Mouse (Mus musculus) intestine, postnatal 0 days (tissue): Measurements from ENCODE around the gene Oaf. TPM values are rescaled to one million over a fixed set of nuclear protein-coding genes. Genes with fewer than 3 reads are reported as not detected.

ENCODE experiments used
- ATAC-seq: fragments of 200-750 bp; cut with Nextera tagmentation; 2 replicates; pipeline ENCODE4 v1.8.0; 2017; ENCODE audit warnings: mild to moderate bottlenecking, moderate TSS enrichment, moderate library complexity
- H3K27ac ChIP-seq: fragments of 300-500 bp; sonication (generic); 2 replicates; pipeline ENCODE4 v1.5.1; 2014; ENCODE audit warnings: mild to moderate bottlenecking, low read depth, low read length, moderate library complexity
- H3K27me3 ChIP-seq: fragments of 300-500 bp; sonication (generic); replicated peaks from 2 replicates; pipeline ENCODE4 v1.6.1; 2014; ENCODE audit warnings: low read length, mixed read lengths; ENCODE audit not compliant: control insufficient read depth, insufficient read depth
- H3K36me3 ChIP-seq: fragments of 300-500 bp; sonication (generic); 2 replicates; pipeline ENCODE4 v1.6.1; 2014; ENCODE audit warnings: mild to moderate bottlenecking, moderate library complexity; ENCODE audit not compliant: control insufficient read depth, insufficient read depth
- H3K4me1 ChIP-seq: fragments of 300-500 bp; sonication (generic); replicated peaks from 2 replicates; pipeline ENCODE4 v1.6.1; 2014; ENCODE audit warnings: antibody characterized with exemption, low read length, mixed read lengths; ENCODE audit not compliant: control insufficient read depth, insufficient read depth
- H3K4me2 ChIP-seq: fragments of 300-500 bp; sonication (generic); replicated peaks from 2 replicates; pipeline ENCODE4 v1.6.1; 2014; ENCODE audit warnings: low read depth, mild to moderate bottlenecking, moderate library complexity
- H3K4me3 ChIP-seq: fragments of 300-500 bp; sonication (generic); 2 replicates; pipeline ENCODE4 v1.5.1; 2014; ENCODE audit warnings: low read depth, low read length
- H3K9ac ChIP-seq: fragments of 300-500 bp; sonication (generic); 2 replicates; pipeline ENCODE4 v1.6.1; 2014; ENCODE audit warnings: mild to moderate bottlenecking, low read depth, low read length
- H3K9me3 ChIP-seq: fragments of 300-500 bp; sonication (generic); 2 replicates; pipeline ENCODE4 v1.6.1; 2016; ENCODE audit warnings: mixed run types; ENCODE audit not compliant: control insufficient read depth
- CTCF ChIP-seq: sonication (generic); IDR thresholded peaks from 2 replicates; pipeline ENCODE4 v1.5.1; 2016; ENCODE audit warnings: low read depth, mild to moderate bottlenecking, control low read depth, antibody characterized with exemption, moderate library complexity
- WGBS: fragments of 180-500 bp; shearing (Covaris S2); extraction: QIAGEN DNeasy Blood & Tissue Kit; methylation state at CpG from one replicate; pipeline ENCODE4 v1.1.7; 2014; 5-methylcytosine and 5-hydroxymethylcytosine counted together
- polyA plus RNA-seq: library from polyadenylated mRNA; unstranded; fragments of >200 nt; fragmentation: Nextera tagmentation; extraction: Ambion mirVana; gene quantifications from 2 replicates; pipeline ENCODE4 v1.2.1, GENCODE M21; 2015

Oaf gene
- polyA plus RNA-seq, 1 experiment from 2014 or later: 39.7 TPM

DNA sequence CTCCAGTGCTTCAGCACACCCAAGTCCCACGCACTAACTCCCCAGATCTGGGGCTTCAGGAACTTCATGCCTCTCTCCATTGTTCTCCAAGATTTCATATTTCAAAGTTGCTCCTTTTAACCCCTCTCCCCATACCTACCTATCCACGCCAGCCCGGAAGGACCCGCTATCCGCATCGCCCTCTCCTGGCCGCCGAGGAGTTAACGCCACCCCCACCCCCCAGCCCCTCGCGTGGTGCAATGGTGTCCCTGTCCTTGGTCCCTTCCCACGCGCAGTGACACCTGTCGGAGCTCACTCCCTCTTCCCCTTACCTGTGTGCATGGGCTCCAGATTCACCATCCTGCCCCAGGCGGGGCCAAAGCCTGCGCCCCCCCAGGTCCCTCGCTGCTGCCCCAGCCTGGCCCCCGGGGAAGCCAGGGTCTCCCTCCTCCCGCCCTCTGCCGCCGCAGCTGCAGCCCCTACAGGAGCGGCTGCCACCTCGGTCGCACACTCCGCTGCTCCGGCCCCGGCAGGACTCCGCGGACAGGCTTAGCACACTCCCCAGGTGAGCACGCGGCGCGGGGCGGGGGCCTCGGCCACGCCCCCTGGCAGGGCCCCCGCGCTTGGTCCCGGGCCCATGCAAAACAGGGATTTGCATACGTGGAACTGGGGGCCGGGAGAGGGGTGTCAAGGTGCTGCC is 34.2 kb downstream of the Oaf start:
- TF ChIP-seq CTCF: peak; percentile 55
- WGBS: 2% methylated on average over 41 of the region's 41 CpGs
- Histone ChIP-seq H3K27me3 (peaks cover 20% of the 10 kb centered on the region; the same call in 1 of the 2 replicates), H3K9me3 (no peaks in the 10 kb centered on the region), H3K4me2 (peak overlapping the region; percentile 70), H3K36me3 (no peaks in the 10 kb centered on the region), H3K4me1 (peaks cover 8% of the 10 kb centered on the region; the same call in 1 of the 2 replicates), H3K9ac (no peak overlapping the region), H3K27ac (no peak overlapping the region), H3K4me3 (peak overlapping the region; percentile 33)
- ATAC-seq: 0 out of 2 replicates have a peak, but pooled peaks have one; percentile 44

DNA sequence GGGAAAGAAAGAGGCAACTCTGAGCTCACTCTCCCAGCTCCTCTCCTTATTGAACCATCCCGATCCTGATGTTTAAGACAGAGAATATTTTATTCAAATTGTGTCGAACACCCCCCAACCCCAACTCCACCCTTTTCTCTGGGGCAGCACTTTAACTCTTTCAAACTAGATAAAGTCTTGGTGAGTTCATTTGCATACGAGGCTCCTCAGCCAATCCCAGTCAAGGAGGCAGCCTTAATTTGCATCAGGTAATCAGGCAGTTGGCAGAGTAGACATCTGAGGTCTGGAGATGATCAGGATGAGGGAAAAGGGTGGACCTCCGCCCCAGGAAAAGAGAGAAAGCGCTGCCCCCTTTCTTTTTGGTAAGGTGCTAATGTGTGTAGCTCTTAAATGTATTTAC is 39.5 kb downstream of the Oaf start:
- ATAC-seq: no peak
- no peak overlapping the region for H3K27ac ChIP-seq
- no peaks in the 10 kb centered on the region for H3K9me3 ChIP-seq
- 31% methylated on average over 5 of the region's 5 CpGs for WGBS
- H3K4me3 ChIP-seq: no peak overlapping the region
- H3K9ac ChIP-seq: no peak overlapping the region
- H3K36me3 ChIP-seq: no peaks in the 10 kb centered on the region
- no peak overlapping the region for H3K4me2 ChIP-seq
- peaks cover 3% of the 10 kb centered on the region; the same call in 1 of the 2 replicates for H3K4me1 ChIP-seq
- peaks cover 12% of the 10 kb centered on the region; the same call in 1 of the 2 replicates for H3K27me3 ChIP-seq
- no peak for TF ChIP-seq CTCF

DNA sequence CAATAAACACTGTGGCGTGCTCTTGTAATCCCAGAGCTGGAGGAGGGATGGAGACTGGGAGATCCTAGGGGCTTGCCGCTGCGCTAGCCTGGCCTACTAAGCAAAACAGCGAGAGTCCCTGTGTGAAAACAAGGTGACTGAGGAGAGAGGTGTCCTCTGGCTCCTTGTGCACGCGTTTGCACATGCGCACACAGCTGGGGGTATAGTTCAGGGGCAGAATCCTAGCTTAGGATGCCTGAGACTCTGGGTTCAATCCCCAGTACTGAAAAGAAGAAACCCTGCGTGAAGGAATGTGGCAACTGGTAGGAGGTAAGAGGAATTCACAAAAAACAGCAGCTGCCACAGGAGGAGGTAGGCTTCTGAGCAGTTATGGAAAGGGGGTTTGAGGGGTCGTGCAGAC is 45.7 kb downstream of the Oaf start:
- no peak for TF ChIP-seq CTCF
- 54% methylated on average over 9 of the region's 9 CpGs for WGBS
- Histone ChIP-seq H3K4me3 (no peak overlapping the region), H3K9ac (no peak overlapping the region), H3K27me3 (no peaks in the 10 kb centered on the region), H3K4me2 (no peak overlapping the region), H3K4me1 (0 out of 2 replicates have a peak, but pooled peaks cover 3% of the 10 kb centered on the region), H3K36me3 (no peaks in the 10 kb centered on the region), H3K9me3 (no peaks in the 10 kb centered on the region), H3K27ac (no peak overlapping the region)
- ATAC-seq: no peak

DNA sequence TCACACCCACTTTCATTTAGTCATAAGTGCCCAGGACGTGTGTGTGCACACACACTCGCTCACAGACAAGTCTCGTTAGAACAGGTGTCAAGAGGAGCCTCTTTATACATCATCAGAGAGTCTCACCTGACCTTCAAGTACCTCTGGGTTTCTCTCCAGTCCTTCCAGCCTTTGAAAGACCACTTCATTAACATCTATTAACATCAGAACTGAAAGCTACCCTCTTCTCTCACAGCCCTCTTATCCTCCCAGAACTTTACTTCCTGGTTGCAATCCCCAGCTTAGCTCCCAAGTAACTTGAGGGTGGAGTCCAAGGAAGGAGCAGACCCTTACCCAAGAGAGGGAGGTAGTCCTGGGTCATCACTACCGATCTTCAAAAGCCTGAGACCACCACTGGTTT is 48.1 kb downstream of the Oaf start:
- Histone ChIP-seq H3K9me3 (no peaks in the 10 kb centered on the region), H3K4me2 (no peak overlapping the region), H3K9ac (no peak overlapping the region), H3K36me3 (no peaks in the 10 kb centered on the region), H3K4me1 (0 out of 2 replicates have a peak, but pooled peaks cover 3% of the 10 kb centered on the region), H3K4me3 (no peak overlapping the region), H3K27ac (no peak overlapping the region), H3K27me3 (no peaks in the 10 kb centered on the region)
- TF ChIP-seq CTCF: no peak
- 68% methylated on average over 4 of the region's 4 CpGs for WGBS
- no peak for ATAC-seq

DNA sequence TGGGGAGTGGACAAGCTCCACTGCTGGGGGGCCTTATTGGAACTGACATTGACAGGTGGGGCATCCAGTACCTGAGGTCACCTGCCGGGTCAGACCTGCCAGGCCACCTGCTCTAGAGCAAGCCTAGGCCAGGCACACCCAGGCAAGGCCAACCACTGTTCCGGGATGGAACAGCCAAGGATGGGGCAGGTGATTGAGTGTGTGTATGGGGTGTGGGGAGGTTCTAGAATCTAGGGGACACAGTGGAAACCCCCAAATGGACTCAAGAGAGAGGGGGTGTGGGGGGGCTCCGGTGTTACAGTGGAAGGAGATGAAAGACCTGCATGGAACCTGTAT is 50.7 kb downstream of the Oaf start:
- 51% methylated on average over 3 of the region's 3 CpGs for WGBS
- no peak overlapping the region for H3K9ac ChIP-seq
- no peak for ATAC-seq
- 0 out of 2 replicates have a peak, but pooled peaks cover 3% of the 10 kb centered on the region for H3K4me1 ChIP-seq
- H3K36me3 ChIP-seq: no peaks in the 10 kb centered on the region
- no peak overlapping the region for H3K4me2 ChIP-seq
- no peak overlapping the region for H3K4me3 ChIP-seq
- no peaks in the 10 kb centered on the region for H3K27me3 ChIP-seq
- no peak overlapping the region for H3K27ac ChIP-seq
- no peak for TF ChIP-seq CTCF
- no peaks in the 10 kb centered on the region for H3K9me3 ChIP-seq

DNA sequence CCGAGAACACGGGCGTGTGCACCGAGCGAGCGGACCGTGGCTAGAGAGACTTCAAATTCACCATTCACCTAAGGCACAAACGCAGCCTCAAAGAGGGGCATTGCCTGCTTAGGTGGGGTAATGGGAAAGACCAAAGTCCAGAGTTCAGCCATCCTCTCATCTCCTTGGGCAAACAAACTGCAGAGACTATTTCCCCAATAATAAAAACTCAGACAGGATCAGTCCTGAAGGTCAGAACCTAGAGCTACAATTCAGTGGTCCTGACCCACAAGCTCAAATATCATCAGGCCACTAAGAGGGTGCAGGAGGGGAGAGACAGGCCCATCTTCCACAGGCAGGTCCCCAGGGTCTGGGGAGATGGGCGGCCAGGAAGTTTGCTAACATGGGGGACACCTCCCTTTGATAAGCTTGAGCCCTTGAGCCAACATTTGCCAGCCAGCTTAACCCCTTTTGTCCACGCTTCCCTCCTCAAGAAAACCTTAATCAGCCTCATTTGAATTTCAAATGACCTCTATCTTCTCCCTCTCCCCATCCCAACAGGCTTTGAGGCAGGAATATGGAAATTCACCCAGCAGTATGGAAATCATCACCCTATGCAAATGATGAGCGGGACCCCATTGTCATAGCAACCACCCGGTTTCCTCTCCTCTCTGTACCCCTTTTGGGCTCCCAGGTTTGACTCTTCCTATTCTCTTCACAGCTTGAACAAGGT is 51.2 kb downstream of the Oaf start:
- no peak overlapping the region for H3K9ac ChIP-seq
- no peak for TF ChIP-seq CTCF
- no peak for ATAC-seq
- H3K36me3 ChIP-seq: no peaks in the 10 kb centered on the region
- H3K27ac ChIP-seq: no peak overlapping the region
- H3K4me2 ChIP-seq: no peak overlapping the region
- no peak overlapping the region for H3K4me3 ChIP-seq
- no peaks in the 10 kb centered on the region for H3K27me3 ChIP-seq
- H3K4me1 ChIP-seq: 0 out of 2 replicates have a peak, but pooled peaks cover 3% of the 10 kb centered on the region
- H3K9me3 ChIP-seq: no peaks in the 10 kb centered on the region
- WGBS: 49% methylated on average over 12 of the region's 12 CpGs
